Mouse (Mus musculus) central nervous system, embryonic 18 days (tissue): ENCODE results near the gene Dhfr. TPM values are rescaled to one million over a fixed set of nuclear protein-coding genes. Genes with fewer than 3 reads are reported as not detected.

Source experiments
- polyA plus RNA-seq: library from polyadenylated mRNA; depleted of rRNA; stranded (reverse); fragments of >200 nt; gene quantifications from 2 replicates; pipeline ENCODE4 v1.2.3, GENCODE M21; 2012; rRNA removed

Dhfr gene
- polyA plus RNA-seq = 2.9 and 3.5 TPM in 2 replicates

GRCm38 (mm10) chr13:92354456-92355271, at the start of gene Dhfr, which contains the start of gene Msh3:
Gene Dhfr (plus strand): TSS chr13:92354726.
Gene Msh3 (minus strand): TSS chr13:92355003.

DNA sequence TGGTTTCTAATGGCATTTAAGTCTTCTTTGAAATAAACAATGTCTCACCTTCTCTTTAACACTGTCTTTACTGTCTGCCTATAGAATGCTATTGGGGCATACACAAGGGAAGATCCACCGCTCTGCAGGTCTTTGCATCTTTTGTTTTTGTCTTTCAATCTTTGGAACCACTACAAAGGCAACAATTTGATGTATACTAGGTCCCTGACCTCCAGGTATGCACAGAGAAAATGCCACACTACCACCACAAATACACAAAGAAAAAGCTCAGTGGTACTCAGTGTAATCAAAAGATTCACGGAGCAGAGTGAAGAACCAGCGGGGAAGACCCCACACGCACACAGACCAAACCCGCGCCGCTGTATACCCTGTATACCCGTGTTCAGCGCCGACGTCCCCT, 48.8 kb upstream of the Dhfr start, which contains the start of gene Gm20379:
Gene Gm20379, plus strand, starts transcription at position 301 of the 400 bp plus-strand sequence.

DNA sequence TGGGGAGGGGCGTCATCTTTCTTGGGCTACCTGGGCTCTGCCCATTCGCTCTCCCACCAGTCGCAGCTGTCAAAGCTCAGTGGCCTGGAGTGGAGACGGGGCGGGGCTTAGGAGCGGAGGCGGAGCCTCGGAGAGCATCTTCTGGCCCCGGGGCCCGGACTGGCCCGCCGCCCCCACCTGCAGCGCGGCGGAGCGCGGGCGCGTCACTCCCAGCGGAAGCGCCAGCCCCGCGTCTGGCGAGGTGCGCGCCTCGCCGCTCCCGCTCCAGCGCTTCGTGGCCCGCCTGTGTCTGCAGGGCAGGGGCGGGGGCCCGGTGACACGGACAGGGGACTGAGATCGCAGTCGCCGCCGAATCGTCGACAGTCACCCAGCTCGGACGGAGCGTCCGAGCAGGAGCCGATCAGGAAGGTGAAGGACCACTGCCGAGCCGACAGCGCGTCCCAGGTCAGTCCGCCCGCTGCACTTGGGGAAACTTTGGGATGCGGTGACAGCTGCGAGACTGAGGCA, 71.3 kb downstream of the Dhfr start, which contains the start of gene Ankrd34b:
Gene Ankrd34b, plus strand, starts transcription at position 139 of the 507 bp plus-strand sequence.

Other genes with a start within 250 kb of the Dhfr start
- 15.5 and 17.6 TPM in 2 replicates for gene Rasgrf2, start 223.1 kb upstream of the Dhfr start, polyA plus RNA-seq
- gene Gm20379, start 48.7 kb upstream of the Dhfr start, polyA plus RNA-seq = not detected in 2 replicates
- 21.2 and 25.0 TPM in 2 replicates for gene Msh3, start 277 bp downstream of the Dhfr start, polyA plus RNA-seq
- 3.0 and 4.2 TPM in 2 replicates for gene Ankrd34b, start 71.2 kb downstream of the Dhfr start, polyA plus RNA-seq
- gene Fam151b, start 129.3 kb downstream of the Dhfr start, polyA plus RNA-seq = 7.5 and 8.0 TPM in 2 replicates
- 20.4 and 23.6 TPM in 2 replicates for gene Zfyve16, start 176.1 kb downstream of the Dhfr start, polyA plus RNA-seq
- gene Spz1, start 221.4 kb downstream of the Dhfr start, polyA plus RNA-seq = not detected in 2 replicates